Mouse (Mus musculus) spleen, adult 2 months (tissue): ENCODE measurements around the gene Acvr1b. TPM values are rescaled to one million over a fixed set of nuclear protein-coding genes. Genes with fewer than 3 reads are reported as not detected.

ENCODE experiments used
- DNase-seq, 2 experiments: peaks; one replicate each; pipeline versions ENCODE4 v3.0.0 to v3.0.0-alpha.2; 2012 to 2021; ENCODE audit warnings: low spot score in 2 of 2, low read depth in 1 of 2
- H3K27ac ChIP-seq: fragments of 200-500 bp; 2 replicates; pipeline ENCODE4 v1.5.1; 2012; ENCODE audit warnings: low read length, inconsistent platforms; ENCODE audit not compliant: insufficient read depth
- H3K27me3 ChIP-seq: fragments of 200-500 bp; 2 replicates; pipeline ENCODE4 v1.6.1; 2012; ENCODE audit warnings: mild to moderate bottlenecking, moderate library complexity, low read length, inconsistent platforms; ENCODE audit not compliant: control insufficient read depth, insufficient read depth
- H3K36me3 ChIP-seq: fragments of 200-500 bp; 2 replicates; pipeline ENCODE4 v1.6.1; 2012; ENCODE audit warnings: mild to moderate bottlenecking, low read length, inconsistent platforms; ENCODE audit not compliant: control insufficient read depth, insufficient read depth
- H3K4me1 ChIP-seq: fragments of 200-500 bp; 2 replicates; pipeline ENCODE4 v1.6.1; 2011; ENCODE audit warnings: inconsistent platforms; ENCODE audit not compliant: control insufficient read depth, insufficient read depth, insufficient read length
- H3K4me3 ChIP-seq: fragments of 200-500 bp; 2 replicates; pipeline ENCODE4 v1.5.1; 2011; ENCODE audit warnings: mild to moderate bottlenecking, inconsistent platforms; ENCODE audit not compliant: insufficient read depth, insufficient read length; ENCODE audit errors: extremely low read depth
- CTCF ChIP-seq: fragments of 200-500 bp; IDR thresholded peaks from 2 replicates; pipeline ENCODE4 v1.5.1; 2011; ENCODE audit warnings: mild to moderate bottlenecking, inconsistent platforms; ENCODE audit not compliant: insufficient read depth, insufficient read length, insufficient replicate concordance; ENCODE audit errors: extremely low read depth
- POLR2A ChIP-seq: fragments of 200-500 bp; IDR thresholded peaks from 2 replicates; pipeline ENCODE4 v1.6.1; 2011; ENCODE audit warnings: low read depth, low read length, inconsistent platforms
- WGBS: fragments of 180-500 bp; shearing (Covaris S2); methylation state at CpG from one replicate; pipeline ENCODE4 v1.1.7; 2018; 5-methylcytosine and 5-hydroxymethylcytosine counted together
- polyA plus RNA-seq: library from polyadenylated mRNA; depleted of rRNA; stranded (reverse); fragments of >200 nt; gene quantifications from 2 replicates; pipeline ENCODE4 v1.2.3, GENCODE M21; 2012

The Acvr1b gene
- polyA plus RNA-seq, 1 experiment = 17.9 TPM

DNA sequence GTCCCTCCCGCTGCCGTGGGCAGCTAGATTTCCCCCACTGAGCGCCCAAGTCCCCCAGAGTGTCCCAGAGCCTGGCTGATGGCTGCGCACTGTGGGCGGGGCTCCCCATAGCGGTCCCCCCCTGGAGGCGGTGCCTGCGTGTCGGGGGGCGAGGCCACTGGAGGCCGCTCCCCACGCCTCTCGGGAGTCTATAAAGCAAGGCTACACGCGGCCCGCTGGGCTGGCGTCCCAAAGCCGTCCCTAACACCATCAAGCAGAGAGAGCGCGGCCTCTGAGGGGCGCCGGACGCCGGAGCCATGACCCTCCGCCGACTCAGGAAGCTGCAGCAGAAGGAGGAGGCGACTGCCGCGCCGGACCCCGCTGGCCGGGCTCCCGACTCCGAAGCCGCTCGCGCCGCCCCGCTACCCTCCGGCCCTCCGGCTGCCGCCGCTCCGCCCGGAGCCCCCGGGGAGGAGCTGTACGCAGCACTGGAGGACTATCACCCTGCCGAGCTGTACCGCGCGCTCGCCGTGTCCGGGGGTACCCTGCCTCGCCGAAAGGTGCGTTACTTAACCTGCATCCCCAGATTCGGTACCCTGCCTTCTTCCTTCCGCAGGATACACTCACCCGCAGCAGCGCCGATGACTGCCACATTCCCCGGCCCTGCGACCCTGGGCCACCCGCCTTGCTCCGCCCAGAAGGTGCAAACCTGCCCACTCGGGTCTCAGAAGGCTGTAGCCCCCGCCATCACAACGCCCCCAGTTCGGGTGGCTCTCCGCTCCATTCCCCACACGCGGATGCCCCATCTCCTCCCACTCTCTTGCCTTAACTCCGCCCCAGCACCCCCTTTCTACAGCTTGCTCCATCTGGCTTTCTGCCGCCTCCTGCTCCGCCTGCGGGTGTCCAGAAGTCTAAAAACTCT is 50.4 kb downstream of the Acvr1b start, which contains the start of gene Grasp:
Gene Grasp (plus strand): TSS at position 183 of the 901 bp plus-strand sequence.
- Histone ChIP-seq H3K27ac (peak within 1 kb of the TSS; percentile 12; the same call in 1 of the 2 replicates), H3K4me3 (peak within 1 kb of the TSS; percentile 76), H3K27me3 (peaks cover 2% of the 10 kb centered on the region; the same call in 1 of the 2 replicates), H3K4me1 (peaks cover 16% of the 10 kb centered on the region; the same call in 1 of the 2 replicates), H3K36me3 (no peaks in the 10 kb centered on the region; the same call in 1 of the 2 replicates)
- TF ChIP-seq CTCF (no peak), POLR2A (peak; percentile 67)
- WGBS = 1% methylated on average over 75 of the region's 77 CpGs
- DNase-seq = peak; percentile 59 to 79

DNA sequence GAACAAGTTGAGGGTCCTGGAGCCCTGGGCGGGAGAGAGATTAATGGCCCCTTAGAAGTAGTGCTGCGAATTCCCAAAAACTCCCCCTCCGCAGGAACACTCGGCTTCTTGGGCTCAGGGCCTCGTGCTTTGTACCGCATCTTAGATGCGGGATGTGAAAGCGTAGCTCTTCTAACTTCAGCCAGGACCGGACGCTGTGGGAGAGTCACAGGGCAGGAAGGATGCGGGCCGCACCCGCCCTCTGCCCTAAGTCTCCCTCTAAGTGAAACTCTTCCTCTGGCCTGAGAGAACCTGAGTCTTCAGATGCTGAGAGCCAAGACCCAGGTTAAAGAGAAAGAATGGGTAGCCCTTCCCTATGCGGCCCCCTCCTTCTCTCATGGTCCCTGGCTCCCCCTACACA is 51.1 kb downstream of the Acvr1b start:
- Histone ChIP-seq H3K36me3 (no peaks in the 10 kb centered on the region; the same call in 1 of the 2 replicates), H3K4me3 (peak overlapping the region; percentile 76), H3K27me3 (peaks cover 2% of the 10 kb centered on the region; the same call in 1 of the 2 replicates), H3K4me1 (peaks cover 16% of the 10 kb centered on the region; the same call in 1 of the 2 replicates), H3K27ac (peak overlapping the region; percentile 12; the same call in 1 of the 2 replicates)
- no peak for DNase-seq
- WGBS = 6% methylated on average over 14 of the region's 14 CpGs
- TF ChIP-seq POLR2A = no peak
- TF ChIP-seq CTCF = no peak

DNA sequence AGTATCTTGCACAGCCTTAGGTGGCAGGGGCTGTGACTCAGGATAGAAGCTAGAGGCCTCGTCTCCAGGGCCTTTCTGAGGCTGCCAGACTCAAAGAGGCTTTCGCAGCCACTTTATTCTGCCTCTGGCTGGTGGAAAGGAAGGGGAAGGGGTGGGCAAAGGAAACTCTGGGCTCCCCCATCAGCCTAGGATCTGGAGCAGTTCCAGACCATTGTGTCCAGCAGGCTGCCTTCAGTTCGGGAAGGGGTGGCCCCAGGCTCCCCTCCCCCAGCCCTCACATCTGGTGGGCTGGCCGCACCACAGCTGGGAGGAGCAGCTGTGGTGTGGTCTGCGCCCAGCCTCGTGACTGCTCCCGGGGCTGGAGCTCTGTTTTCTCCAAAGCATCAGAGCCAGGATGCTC is 54.1 kb downstream of the Acvr1b start:
- Histone ChIP-seq H3K4me1 (peaks cover 14% of the 10 kb centered on the region), H3K27me3 (no peaks in the 10 kb centered on the region; the same call in 1 of the 2 replicates), H3K4me3 (no peak overlapping the region), H3K36me3 (no peaks in the 10 kb centered on the region; the same call in 1 of the 2 replicates), H3K27ac (peak overlapping the region; percentile 19; the same call in 1 of the 2 replicates)
- 38% methylated on average over 7 of the region's 7 CpGs for WGBS
- no peak for DNase-seq
- TF ChIP-seq CTCF (no peak), POLR2A (no peak)

DNA sequence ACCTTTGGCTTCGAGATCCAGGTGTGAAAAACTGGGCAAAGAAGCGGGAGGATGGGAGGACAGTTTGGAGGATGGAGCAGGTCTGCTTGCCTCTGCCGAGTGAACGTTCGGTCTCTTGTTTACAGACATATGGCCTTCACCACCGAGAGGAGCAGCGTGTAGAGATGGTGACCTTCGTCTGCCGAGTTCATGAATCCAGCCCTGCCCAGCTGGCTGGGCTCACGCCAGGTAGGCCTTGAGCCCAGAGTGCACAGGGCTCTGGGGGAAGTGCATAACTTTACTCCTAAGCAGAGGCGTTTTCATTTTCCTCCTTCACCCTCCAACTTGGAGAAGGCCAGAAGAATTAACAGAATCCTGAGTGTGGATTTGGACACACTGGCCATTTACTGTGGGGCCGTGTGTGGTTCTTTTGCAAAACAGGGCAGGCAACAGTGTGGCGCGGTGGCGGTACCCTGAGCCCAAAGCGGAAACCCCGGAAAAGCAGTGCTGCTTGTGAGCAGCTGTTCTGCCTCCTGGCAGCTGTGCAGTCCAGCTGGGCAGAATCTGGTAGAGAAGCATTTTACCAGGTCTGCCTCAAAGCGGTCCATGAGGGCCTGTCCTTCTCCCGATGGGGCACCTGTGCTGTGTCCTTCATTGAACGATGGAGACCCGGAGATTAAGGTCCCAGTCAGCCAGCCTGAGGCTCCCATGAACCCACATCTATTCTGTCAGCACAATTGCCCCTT is 55.2 kb downstream of the Acvr1b start:
- TF ChIP-seq CTCF = no peak
- TF ChIP-seq POLR2A = no peak
- WGBS = 87% methylated on average over 21 of the region's 21 CpGs
- H3K4me3 ChIP-seq = no peak overlapping the region
- H3K36me3 ChIP-seq = no peaks in the 10 kb centered on the region; the same call in 1 of the 2 replicates
- H3K4me1 ChIP-seq = peaks cover 5% of the 10 kb centered on the region
- no peak for DNase-seq
- no peaks in the 10 kb centered on the region; the same call in 1 of the 2 replicates for H3K27me3 ChIP-seq
- no peak overlapping the region for H3K27ac ChIP-seq

DNA sequence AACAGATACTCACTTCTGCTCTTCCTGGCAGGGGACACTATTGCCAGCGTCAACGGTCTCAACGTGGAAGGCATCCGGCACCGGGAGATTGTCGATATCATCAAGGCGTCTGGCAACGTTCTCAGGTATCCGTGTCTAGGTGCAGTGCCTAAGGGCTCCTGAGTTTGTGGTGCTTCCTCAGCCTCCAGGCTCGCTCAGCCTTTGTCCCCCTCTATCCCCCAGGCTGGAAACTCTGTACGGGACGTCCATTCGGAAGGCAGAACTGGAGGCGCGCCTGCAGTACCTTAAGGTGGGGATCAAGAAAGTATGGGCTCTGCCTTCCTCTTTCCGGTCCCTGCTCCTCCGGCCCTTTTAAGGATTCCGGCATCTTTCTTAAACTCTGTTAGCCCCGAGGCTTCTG is 56.6 kb downstream of the Acvr1b start:
- Histone ChIP-seq H3K36me3 (no peaks in the 10 kb centered on the region; the same call in 1 of the 2 replicates), H3K4me1 (no peaks in the 10 kb centered on the region; the same call in 1 of the 2 replicates), H3K27me3 (no peaks in the 10 kb centered on the region; the same call in 1 of the 2 replicates), H3K27ac (no peak overlapping the region), H3K4me3 (no peak overlapping the region)
- no peak for TF ChIP-seq CTCF
- 94% methylated on average over 19 of the region's 19 CpGs for WGBS
- no peak for DNase-seq

- Histone ChIP-seq H3K36me3 (no peaks in the 10 kb centered on the region; the same call in 1 of the 2 replicates), H3K4me1 (no peaks in the 10 kb centered on the region; the same call in 1 of the 2 replicates), H3K4me3 (no peak overlapping the region), H3K27ac (no peak overlapping the region), H3K27me3 (no peaks in the 10 kb centered on the region)
- DNase-seq = peak in 1 of 2 experiments; percentile 54
- 86% methylated on average over 23 of the region's 23 CpGs for WGBS
- TF ChIP-seq POLR2A = no peak
- peak; percentile 23; the same call in 1 of the 2 replicates for TF ChIP-seq CTCF
Measured at GRCm38 (mm10) chr15:101230995-101231647, 57.3 kb downstream of the Acvr1b start.
